Mouse (Mus musculus) hindlimb bud, embryonic 11.5 days (tissue): ENCODE measurements around the gene Nme9.

Experiments used
- DNase-seq: peaks from one replicate; pipeline ENCODE4 v3.0.0-alpha.2; 2012; ENCODE audit warnings: low read depth, low spot score; ENCODE audit errors: extremely low spot score

Gene Nme9

GRCm38 (mm10) chr9:99451161-99451560 is at the start of gene Nme9:
Gene Nme9 (plus strand): TSS chr9:99451475.
- DNase-seq, result no peak

GRCm38 (mm10) chr9:99409280-99409679 is 42.0 kb upstream of the Nme9 start:
- no peak for DNase-seq

DNA sequence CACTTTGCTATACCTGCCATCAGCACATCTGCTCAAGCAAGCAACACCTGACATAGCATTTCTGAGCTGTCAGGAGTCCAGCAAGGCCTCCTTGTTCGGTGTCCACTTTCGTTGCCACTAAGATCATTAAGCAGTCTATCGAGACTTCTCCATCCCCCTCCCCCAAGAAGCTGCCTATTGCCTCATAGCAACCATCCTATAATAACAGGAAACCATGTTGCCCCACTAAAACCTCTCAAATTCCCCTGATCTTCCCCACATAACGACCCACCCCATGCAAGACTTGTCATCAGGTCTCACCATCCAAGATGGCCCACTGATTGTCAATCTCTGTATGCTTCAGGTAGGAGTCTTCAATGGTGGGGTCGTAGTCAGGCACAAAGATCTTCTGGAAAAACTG is 40.2 kb upstream of the Nme9 start:
- no peak for DNase-seq

DNA sequence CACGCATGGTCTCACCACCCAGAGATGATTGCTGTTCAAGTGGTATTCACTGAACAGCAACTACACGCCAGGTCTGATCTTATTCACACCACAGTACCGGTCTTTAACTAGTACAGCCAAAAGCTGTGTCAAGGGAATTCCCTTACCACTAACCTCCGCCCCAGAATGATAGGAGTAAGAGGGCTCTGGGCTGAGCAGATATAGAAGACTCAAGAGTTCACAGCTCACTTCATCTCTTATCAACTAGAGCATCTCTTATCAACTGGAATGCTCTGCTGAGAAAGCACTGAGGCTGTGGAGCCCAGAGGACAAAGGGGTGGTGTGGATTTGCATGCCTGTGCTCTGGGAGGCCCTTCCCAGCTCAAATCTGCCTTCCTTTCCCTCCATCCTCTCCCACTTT is 39.5 kb upstream of the Nme9 start:
- no peak for DNase-seq

DNA sequence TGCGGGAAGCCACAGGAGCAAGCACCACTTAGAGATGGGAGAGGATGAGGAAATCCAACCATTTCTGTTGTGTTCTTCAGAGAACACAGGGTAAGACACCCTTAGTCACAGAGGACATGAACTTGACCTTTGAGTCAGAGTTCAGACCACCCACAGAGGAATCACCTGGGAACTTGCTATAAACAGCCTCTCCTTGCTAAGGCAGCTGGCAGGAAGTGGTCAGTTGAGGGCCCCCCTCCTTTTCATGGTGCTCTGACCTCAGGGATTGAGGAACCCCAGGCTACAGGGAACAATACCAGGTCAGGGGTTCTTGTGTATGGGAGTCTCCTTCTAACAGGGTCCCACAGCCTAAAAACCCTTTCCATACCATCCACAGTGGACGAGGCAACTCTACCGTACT is 34.5 kb upstream of the Nme9 start:
- no peak for DNase-seq

DNA sequence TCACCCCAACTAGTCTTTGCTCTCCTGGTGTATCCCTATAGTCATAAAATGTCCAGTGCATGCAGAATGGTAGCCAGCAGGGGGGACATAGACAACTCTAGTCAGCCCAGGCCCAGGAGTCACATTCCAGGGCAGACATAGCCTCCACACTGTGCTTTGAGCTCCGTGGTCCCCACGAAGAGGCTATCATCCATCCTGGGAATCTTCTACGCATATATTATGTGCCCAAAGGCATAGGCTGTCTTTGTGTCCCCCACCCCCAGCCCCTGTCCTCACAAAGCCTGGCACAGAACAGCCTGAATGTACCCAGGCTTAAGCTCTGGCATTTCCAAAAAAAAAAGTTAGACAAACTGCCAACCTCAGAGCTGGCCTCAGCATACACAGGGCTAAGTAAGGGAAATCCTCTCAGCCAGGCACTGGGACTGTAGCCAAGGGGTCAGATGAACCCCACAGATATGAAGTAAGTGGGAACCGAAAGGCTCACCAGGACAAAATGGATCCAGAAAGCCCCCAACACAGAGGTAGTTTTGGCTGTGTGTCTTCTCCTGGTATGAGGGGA is 33.9 kb upstream of the Nme9 start:
- no peak for DNase-seq

GRCm38 (mm10) chr9:99418377-99418776 is 32.9 kb upstream of the Nme9 start:
- no peak for DNase-seq

GRCm38 (mm10) chr9:99419951-99420701 is 31.1 kb upstream of the Nme9 start:
- no peak for DNase-seq

- DNase-seq, result no peak
Measured at GRCm38 (mm10) chr9:99421914-99422313, 29.4 kb upstream of the Nme9 start.

DNA sequence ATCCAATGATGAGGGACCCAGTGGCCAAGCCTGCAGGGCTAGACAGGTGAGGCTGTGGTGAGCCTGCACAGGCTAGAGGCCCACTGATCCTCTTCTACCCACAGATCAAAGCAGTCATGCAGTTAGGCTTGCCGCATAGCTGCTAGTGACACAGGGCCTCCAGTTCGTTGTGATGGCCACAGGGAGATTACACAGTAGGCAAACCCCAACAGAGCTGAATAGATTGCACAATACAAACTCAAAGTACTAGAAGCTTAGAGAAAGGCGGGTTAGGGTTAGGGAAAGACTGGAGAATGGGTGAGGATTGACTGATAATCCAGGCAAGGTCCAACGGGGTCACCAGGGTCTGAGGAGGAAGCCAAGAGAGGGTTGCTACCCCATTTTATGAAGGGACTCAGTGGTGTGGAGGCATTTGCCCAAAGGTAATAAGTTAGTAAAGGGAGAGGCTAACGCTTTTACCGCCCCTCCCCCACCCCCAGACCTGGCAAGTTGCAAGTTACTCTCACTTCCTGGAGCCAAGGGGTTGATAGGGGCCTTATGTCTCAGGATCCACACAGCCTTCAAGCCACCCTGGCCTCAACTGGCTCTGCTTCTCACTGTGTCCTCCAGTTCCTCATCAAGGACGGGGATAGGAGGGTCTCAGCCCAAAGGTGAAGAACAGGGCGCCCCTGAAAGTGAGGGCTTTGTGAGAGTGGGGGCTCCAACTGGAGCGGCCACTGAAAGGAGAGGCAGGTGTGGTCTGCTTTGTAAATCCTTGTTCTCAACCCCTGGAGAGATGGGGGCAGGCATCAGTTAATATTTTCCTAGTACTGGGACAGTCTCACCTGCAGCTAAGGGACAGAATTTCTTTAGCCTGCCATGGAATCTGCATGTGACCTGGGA is 27.3 kb upstream of the Nme9 start:
- no peak for DNase-seq

DNA sequence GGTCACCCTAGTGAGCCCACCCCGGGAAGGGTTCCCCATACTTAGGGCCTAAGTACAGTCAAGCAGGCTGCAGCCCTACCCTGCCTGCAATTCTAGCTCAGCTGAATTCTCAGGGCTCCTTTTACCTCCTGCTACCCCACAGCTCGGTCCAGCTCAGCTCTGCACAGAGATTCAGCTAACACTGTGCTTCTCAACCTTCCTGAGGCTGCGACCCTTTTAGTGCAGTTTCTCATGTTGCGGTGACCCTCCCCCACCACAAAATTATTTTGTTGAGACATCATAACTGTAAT is 26.8 kb upstream of the Nme9 start:
- DNase-seq, result no peak

DNA sequence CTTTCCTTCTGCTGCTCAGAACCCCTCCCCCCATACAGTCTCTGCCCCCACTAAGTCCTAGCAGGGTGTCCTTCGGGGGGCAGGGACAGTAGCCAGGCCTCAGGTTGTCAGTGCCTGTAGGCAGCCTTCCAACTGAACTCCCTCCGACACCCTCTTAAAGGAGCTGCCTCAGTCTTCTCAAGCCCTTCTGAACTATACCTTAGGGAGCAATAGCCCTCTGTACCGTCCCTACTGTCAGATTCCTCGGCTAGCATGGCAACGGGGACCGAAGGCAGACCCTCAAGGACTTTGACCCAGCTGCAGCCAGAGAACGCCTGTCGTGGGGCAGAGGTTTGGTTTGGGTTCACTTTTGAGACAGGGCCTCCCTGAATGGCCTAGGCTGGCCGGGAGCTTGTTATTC is 26.0 kb upstream of the Nme9 start:
- DNase-seq, result no peak

DNA sequence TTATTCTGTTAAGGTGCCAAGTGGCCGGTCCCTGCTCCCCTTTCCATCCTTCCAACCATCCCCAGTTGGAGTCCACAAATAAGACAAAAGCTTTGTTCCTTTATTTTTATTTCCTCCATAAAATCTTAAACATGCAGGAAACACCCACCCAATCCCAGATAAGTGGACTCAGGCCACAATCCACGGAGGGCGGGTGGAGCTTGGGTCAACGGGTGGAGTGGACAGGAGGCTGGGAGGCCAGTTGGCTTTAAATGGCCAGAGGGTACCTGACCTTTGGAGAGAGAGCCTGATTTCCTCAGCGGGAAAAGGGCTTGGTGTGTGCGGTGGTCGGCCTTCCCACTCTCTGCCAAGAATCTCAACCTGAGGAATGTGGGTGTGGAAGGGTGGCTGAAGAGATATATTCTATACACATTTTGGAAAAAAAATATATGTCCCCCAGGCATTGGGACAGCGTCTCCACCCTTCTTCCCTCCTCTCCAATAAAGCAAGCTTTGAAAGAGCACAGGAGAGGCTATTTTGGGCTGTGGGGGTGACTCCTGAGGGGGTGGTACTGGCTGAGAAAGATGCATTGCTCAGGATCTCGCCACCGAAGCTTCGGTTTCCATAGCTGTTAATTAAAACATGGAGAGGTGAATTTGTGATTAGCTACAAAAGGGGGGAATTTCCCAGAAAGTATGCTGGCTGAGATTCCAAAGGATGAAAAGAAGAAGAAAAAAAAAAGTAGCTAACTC is 22.5 kb upstream of the Nme9 start:
- DNase-seq, result no peak

DNA sequence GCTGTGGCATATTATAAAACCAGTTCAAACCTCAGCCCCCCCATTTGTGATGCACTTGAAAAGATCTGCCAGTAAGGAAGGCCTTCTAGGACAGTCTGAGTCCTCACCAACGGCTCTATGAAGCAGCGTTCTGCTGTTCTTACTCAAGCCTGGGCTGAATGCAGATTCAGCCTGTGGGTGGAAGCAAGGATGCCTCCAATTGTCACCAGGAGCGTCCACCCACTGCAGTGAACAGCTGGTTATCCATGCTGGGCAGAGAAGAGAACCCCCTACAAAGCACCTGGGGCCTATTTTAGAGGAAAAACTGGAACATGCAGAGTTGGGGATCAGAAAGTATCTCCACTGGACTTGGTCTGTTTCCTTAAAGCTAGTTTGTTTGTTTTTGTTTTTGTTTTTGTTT is 21.4 kb upstream of the Nme9 start:
- no peak for DNase-seq

DNA sequence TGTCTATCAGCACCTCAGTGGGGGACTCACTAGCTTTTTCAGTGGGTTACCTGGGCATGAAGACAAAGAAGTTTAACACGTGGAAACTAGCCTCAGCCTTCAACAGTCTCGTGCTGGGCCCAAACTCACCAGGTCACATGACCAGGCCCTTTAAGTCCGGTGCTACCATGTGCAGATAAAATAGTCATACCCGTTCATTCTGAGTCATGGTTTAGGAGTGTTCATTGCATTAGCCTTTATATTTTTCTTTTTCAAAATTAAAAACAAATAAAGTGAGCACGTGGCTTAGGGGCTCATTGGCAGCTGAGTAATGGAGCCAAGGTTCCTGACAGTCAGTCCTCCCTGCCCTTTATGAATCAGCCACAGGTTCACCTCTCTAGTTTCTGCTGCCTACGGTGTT is 20.5 kb upstream of the Nme9 start:
- no peak for DNase-seq

DNA sequence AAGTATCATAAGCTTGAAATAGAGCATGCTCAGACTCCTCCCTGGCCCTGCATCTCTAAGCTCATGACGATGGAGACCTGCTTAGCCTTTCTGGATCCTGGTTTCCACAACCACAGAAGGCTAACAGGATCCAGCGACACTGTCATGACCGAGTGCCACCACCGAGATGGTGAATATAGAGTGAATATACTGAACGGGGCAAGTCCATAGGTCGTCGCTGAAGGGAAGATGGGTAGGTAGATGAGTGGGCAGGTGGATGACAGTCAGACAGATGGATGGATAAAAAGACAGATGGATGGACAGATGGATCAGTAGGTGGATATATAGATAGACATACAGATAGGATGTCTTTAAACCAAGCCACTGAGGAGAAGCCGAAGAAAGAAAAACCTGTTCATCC is 19.9 kb upstream of the Nme9 start:
- DNase-seq, result no peak

- DNase-seq, result no peak
Measured at GRCm38 (mm10) chr9:99431963-99432362, 19.3 kb upstream of the Nme9 start.

DNA sequence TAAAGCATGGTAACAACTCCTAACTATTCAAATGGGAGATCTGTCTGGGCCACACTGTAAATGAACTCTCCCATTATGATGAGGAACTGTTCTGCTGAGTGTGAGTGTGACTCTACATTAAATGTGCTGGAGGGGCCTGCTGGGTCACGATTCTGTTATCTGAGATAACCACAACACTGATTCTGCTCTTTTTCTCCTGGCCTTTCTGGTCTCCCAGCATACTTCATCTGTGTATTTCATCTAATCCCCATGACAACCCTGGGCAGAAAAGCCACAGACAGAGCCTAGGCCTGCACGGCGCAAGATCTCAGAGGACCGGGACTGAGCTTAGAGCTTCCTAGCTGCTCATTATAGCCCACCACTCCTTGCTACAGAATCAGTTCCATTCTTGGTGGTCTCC is 18.8 kb upstream of the Nme9 start:
- DNase-seq, result no peak

DNA sequence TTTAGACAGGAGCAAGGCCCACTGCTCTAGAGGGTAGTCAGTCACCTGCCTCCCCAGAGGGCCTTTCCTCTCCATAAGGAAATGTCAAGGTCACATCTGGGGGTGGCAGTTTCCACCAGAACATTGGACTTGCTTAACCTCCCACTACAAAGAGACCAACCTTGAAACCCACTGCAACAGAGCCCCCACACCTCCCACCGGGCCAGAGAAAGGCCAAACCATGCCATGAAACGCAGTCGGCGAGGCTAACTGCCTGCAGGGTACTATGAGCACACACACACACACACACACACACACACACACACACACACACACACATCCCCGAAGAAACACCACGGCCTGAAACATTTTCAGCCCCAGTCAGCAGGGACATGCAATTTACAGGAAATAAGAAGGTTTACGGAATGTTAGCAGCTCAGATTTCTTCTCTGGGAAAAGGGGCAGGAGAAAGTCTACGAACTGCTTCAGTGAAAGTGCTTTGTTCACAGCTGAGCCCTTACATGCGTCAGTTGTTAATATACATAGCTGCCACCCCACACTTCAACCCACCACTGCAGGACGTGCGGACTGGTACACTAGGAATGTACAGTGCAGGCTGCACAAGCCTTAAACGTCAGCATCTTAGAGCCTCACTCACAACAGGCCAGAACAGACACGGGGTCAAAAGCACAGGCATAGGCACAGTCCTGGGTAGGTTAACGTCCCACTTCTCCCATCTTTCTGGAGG is 16.2 kb upstream of the Nme9 start:
- no peak for DNase-seq

DNA sequence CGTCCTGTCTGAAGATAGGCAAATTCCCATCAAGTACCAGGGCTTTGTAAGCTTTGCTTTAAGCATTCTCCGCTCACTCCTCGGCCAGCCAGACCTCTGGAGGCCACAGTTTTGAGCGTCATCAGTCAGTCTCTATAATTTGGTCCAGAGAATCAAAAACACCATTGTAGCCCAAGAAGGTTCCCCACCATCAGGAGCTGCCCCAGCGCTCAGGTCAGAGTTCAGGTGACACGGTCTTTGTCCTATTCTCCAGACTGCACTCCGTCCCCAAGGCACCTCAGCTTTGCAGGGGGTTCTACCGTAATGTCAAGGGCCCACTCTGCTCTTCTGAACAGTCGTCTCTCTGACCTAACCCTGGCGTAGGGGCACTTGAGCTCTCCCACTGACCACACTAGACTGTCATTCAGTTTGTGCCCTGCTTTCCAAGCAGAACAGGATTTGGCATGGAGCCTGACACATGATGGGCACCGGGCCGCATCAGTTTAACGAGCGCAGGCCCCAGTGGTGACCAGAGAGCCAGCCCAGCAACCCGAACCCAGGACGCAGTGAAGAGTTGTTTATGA is 15.6 kb upstream of the Nme9 start:
- no peak for DNase-seq
